In genomic region chr5:97465956-97466355, GRCm38 (mm10) we compare ENCODE assay signal across 28 mouse cellular contexts. TPM values are rescaled to one million over a fixed set of nuclear protein-coding genes. Genes with fewer than 3 reads are reported as not detected.
DNase-seq lines count a peak whose midpoint lies in the region; ATAC-seq lines count a peak whose summit lies in the region.
"Had no signal": no experiment of that assay in that cellular context is flagged by ENCODE, and none has a peak within 500 bp of the region (broad histone marks: within the 10 kb centered on the region; RNA-seq: fewer than 3 reads in every experiment).

No protein-coding gene starts in this region.

- no peaks in the 10 kb centered on the region for H3K4me1 ChIP-seq in hindbrain, embryonic 16.5 days (ENCODE audit: control insufficient read depth, insufficient read depth, low read depth, low read length)
- H3K4me1 ChIP-seq in hindbrain, embryonic 11.5 days (replicated peaks; ENCODE audit: control insufficient read depth, insufficient read depth, low read length) = no peaks in the 10 kb centered on the region
- H3K4me1 ChIP-seq in midbrain, embryonic 15.5 days = no peaks in the 10 kb centered on the region
- 0 out of 2 replicates have a peak, but pooled peaks cover 3% of the 10 kb centered on the region for H3K4me1 ChIP-seq in midbrain, embryonic 10.5 days
- H3K4me1 ChIP-seq: stomach, embryonic 15.5 days had no signal

- H3K9ac ChIP-seq in hindbrain, embryonic 16.5 days (ENCODE audit: low read depth, low read length) = no peak overlapping the region
- no peak overlapping the region for H3K9ac ChIP-seq in hindbrain, embryonic 11.5 days (ENCODE audit: low read depth, low read length)
- H3K9ac ChIP-seq in midbrain, embryonic 15.5 days = no peak overlapping the region
- H3K9ac ChIP-seq: liver, embryonic 14.5 days; stomach, embryonic 15.5 days had no signal

- no peak overlapping the region for H3K4me3 ChIP-seq in hindbrain, embryonic 16.5 days (ENCODE audit: low read length)
- no peak overlapping the region for H3K4me3 ChIP-seq in hindbrain, embryonic 11.5 days (ENCODE audit: low read depth, low read length)
- H3K4me3 ChIP-seq in midbrain, embryonic 15.5 days = no peak overlapping the region
- no peak overlapping the region for H3K4me3 ChIP-seq in midbrain, embryonic 10.5 days
- H3K4me3 ChIP-seq: stomach, embryonic 15.5 days had no signal

- no peaks in the 10 kb centered on the region for H3K9me3 ChIP-seq in hindbrain, embryonic 16.5 days (ENCODE audit: control insufficient read depth, low read length)
- H3K9me3 ChIP-seq in hindbrain, embryonic 11.5 days (ENCODE audit: control insufficient read depth, low read length) = no peaks in the 10 kb centered on the region
- H3K9me3 ChIP-seq in midbrain, embryonic 15.5 days = no peaks in the 10 kb centered on the region
- no peaks in the 10 kb centered on the region for H3K9me3 ChIP-seq in midbrain, embryonic 10.5 days (replicated peaks)
- H3K9me3 ChIP-seq: stomach, embryonic 15.5 days had no signal

- WGBS in hindbrain, embryonic 16.5 days = 56% methylated on average over 3 of the region's 3 CpGs
- 86% methylated on average over 3 of the region's 3 CpGs for WGBS in hindbrain, embryonic 11.5 days
- 64% methylated on average over 3 of the region's 3 CpGs for WGBS in midbrain, embryonic 15.5 days
- 83% methylated on average over 3 of the region's 3 CpGs for WGBS in midbrain, embryonic 10.5 days

- H3K27me3 ChIP-seq in hindbrain, embryonic 16.5 days (replicated peaks; ENCODE audit: control insufficient read depth, insufficient read depth, low read length) = no peaks in the 10 kb centered on the region
- no peaks in the 10 kb centered on the region for H3K27me3 ChIP-seq in hindbrain, embryonic 11.5 days (ENCODE audit: control insufficient read depth, insufficient read depth, low read length)
- no peaks in the 10 kb centered on the region for H3K27me3 ChIP-seq in midbrain, embryonic 15.5 days (replicated peaks)
- no peaks in the 10 kb centered on the region for H3K27me3 ChIP-seq in midbrain, embryonic 10.5 days (ENCODE audit: low read depth, poor library complexity, severe bottlenecking)
- H3K27me3 ChIP-seq: stomach, embryonic 15.5 days had no signal

- peak; percentile 30 to 52 for DNase-seq in cerebellum, postnatal 14 days
- DNase-seq in cerebellum, postnatal 25 days = no peak
- no peak for DNase-seq in hindbrain, embryonic 11.5 days (ENCODE audit: low spot score)
- DNase-seq in midbrain, embryonic 10.5 days (ENCODE audit: low spot score) = no peak
- DNase-seq in kidney, adult 11 months = no peak
- no peak for DNase-seq in lung, postnatal 25 days (ENCODE audit: low spot score)
- DNase-seq: adrenal gland, adult 8-10 months; heart, postnatal 14 days; kidney, adult 9 months; kidney, postnatal 10 days; layer of hippocampus, postnatal 36 days; liver; lung, adult 2 months; lung, postnatal 10 days; right cerebral cortex, postnatal 25 days; thymus, postnatal 14 days had no signal

- ATAC-seq in hindbrain, embryonic 16.5 days = no peak; the same call in 1 of the 2 replicates
- ATAC-seq in hindbrain, embryonic 11.5 days (ENCODE audit: low FRiP score) = no peak
- no peak for ATAC-seq in midbrain, embryonic 15.5 days (replicated peaks)
- ATAC-seq: intestine, embryonic 16.5 days had no signal

- no peaks in the 10 kb centered on the region for H3K36me3 ChIP-seq in hindbrain, embryonic 16.5 days (ENCODE audit: control insufficient read depth, insufficient read depth, low read length)
- no peaks in the 10 kb centered on the region for H3K36me3 ChIP-seq in hindbrain, embryonic 11.5 days (ENCODE audit: control insufficient read depth, insufficient read depth, low read length)
- H3K36me3 ChIP-seq in midbrain, embryonic 15.5 days (replicated peaks) = no peaks in the 10 kb centered on the region
- H3K36me3 ChIP-seq in midbrain, embryonic 10.5 days = no peaks in the 10 kb centered on the region
- H3K36me3 ChIP-seq: G1E; stomach, embryonic 15.5 days had no signal

- H3K4me2 ChIP-seq in hindbrain, embryonic 16.5 days (ENCODE audit: low read length) = no peak overlapping the region
- H3K4me2 ChIP-seq in hindbrain, embryonic 11.5 days (replicated peaks; ENCODE audit: low read depth, low read length) = no peak overlapping the region
- no peak overlapping the region for H3K4me2 ChIP-seq in midbrain, embryonic 15.5 days
- H3K4me2 ChIP-seq: stomach, embryonic 15.5 days had no signal

- H3K27ac ChIP-seq in hindbrain, embryonic 16.5 days (ENCODE audit: low read depth, low read length) = peak overlapping the region; percentile 44
- no peak overlapping the region for H3K27ac ChIP-seq in hindbrain, embryonic 11.5 days (ENCODE audit: low read depth, low read length)
- 0 out of 2 replicates have a peak overlapping the region, but pooled peaks have one; percentile 38 for H3K27ac ChIP-seq in midbrain, embryonic 15.5 days
- no peak overlapping the region for H3K27ac ChIP-seq in midbrain, embryonic 10.5 days (replicated peaks)
- H3K27ac ChIP-seq: liver, embryonic 14.5 days; stomach, embryonic 15.5 days had no signal

RNA-seq across cellular contexts. Expression of gene Gk2, which starts 9.1 kb away (rescaled TPM):
- not detected in 2 replicates for polyA plus RNA-seq in hindbrain, embryonic 16.5 days (2015; fragmentation: Nextera tagmentation; extraction: Ambion mirVana)
- not detected in 2 replicates for polyA plus RNA-seq in hindbrain, embryonic 11.5 days (2014; fragmentation: Nextera tagmentation; extraction: Ambion mirVana)
- not detected in 2 replicates for polyA plus RNA-seq in midbrain, embryonic 15.5 days (2015; fragmentation: Nextera tagmentation; extraction: Ambion mirVana)
- not detected in 2 replicates for polyA plus RNA-seq in midbrain, embryonic 10.5 days (2016; fragmentation: Nextera tagmentation; extraction: Ambion mirVana)
- polyA plus RNA-seq: embryonic facial prominence, embryonic 11.5 days; G1E; heart, embryonic 14.5 days; intestine, embryonic 16.5 days; large intestine, adult 2 months; limb, embryonic 11.5 days; liver, embryonic 14.5 days; lung, adult 2 months; neural tube, embryonic 11.5 days; stomach, embryonic 15.5 days; urinary bladder, adult 2 months had no signal

Comparison
In these comparisons a context has a peak if more than half of its experiments do, and no peak if none do; other contexts are left out.
1. DNase-seq: peak in cerebellum, postnatal 14 days (2 of 2); none in cerebellum, postnatal 25 days (0 of 2), hindbrain, embryonic 11.5 days (single experiment), midbrain, embryonic 10.5 days (single experiment), kidney, adult 11 months (single experiment) and lung, postnatal 25 days (single experiment).
2. H3K27ac ChIP-seq: peak in hindbrain, embryonic 16.5 days (single experiment) and midbrain, embryonic 15.5 days (single experiment); none in hindbrain, embryonic 11.5 days (single experiment) and midbrain, embryonic 10.5 days (single experiment).